Mouse (Mus musculus) kidney, postnatal 4 days (tissue): ENCODE measurements at regions not wholly inside any gene's neighbourhood (a gene's known extent, or its start where the extent isn't known, plus 50 kb on each side); places are given as distances from the start of the nearest gene placed in this dataset.

Source experiments
- DNase-seq, 2 experiments: peaks; one replicate each; pipeline ENCODE4 v3.0.0; 2021; ENCODE audit warnings: mixed read lengths in 2 of 2

DNA sequence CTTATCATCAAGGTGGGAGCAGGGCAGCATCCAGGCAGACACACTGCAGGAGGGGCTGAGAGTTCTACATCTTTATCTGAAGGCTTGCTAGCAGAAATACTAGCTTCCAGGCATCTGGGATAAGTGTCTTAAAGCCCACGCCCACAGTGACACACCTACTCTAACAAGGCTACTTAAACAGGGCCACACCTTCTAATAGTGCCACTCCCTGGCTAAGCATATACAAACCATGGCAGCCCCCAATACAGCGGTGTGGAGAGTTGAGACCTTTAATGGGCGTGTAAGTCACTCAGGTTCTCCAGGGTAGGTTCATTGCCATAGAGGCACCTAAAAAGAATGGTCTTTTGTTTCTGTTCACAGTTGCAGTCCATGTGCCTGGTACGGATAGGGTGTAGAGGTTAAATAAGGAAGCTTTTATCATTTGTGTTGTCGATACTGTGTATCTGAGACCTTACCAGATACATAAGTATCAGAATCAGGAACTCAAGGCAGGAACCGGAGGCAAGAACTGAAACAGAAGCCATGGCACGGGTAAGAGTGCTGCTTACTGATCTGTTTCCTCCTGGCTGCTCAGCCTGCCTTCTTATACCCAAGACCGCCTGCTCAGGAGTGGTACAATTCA lies 69.0 kb upstream of the Atrnl1 start:
- no peak for DNase-seq

DNA sequence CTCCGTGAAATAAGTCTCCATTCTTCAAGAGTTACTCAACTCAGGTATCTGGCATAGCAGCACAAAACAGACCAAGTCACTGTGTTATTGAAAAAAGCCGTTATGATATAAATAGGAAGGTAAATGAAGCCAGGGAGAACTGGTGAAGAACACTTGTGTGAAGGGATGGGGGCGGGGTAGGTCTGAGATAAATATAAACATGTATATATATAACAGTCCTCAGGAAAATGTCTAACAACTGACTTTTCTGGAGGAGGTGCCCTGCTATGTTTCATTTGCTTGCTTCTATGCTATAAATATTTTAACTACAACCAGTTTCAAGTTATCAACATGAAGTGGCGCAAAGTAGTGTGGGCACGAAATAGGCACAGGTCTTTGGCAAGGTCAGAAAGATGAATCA lies 68.3 kb upstream of the Atrnl1 start:
- no peak for DNase-seq

GRCm38 (mm10) chr19:57543681-57544214 lies 67.1 kb upstream of the Atrnl1 start:
- DNase-seq, result peak; percentile 46 to 60

DNA sequence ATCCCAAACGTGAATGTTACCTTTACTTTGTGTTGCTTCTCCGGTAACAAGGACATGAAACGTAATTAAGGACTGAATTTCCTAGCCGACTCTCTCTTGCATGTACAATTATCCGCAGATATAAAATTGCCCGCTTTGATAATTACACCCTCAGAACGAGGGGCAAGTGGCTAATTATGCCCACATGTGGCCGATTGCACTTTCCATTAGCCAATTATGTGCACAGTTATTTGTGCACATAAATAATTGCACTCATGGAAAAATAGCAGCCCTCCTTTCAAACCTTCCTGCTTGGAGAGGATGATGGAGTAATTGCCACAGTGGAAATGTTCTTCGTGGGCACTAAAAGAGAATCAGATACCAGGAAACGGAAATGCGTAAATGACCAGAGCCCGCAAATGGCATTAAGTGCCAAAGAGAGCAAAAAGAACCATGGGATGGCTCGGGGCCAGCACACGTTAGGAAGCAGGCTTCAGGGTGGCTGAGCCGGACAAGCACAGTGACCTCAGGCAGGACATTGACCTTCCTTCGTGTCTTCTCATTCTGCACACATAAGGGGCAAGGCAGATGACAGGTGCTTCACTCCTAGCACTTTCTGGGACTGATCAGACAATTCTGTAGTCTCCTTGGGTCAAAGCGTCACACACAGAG lies 66.5 kb upstream of the Atrnl1 start:
- DNase-seq, result no peak

GRCm38 (mm10) chr19:57545071-57545470 lies 65.8 kb upstream of the Atrnl1 start:
- no peak for DNase-seq

- DNase-seq, result no peak
Observed at GRCm38 (mm10) chr19:57546039-57546438, 64.8 kb upstream of the Atrnl1 start.

- no peak for DNase-seq
Observed at GRCm38 (mm10) chr19:57546519-57546918, 64.3 kb upstream of the Atrnl1 start.

- DNase-seq, result no peak
Observed at GRCm38 (mm10) chr19:57548093-57548492, 62.7 kb upstream of the Atrnl1 start.

DNA sequence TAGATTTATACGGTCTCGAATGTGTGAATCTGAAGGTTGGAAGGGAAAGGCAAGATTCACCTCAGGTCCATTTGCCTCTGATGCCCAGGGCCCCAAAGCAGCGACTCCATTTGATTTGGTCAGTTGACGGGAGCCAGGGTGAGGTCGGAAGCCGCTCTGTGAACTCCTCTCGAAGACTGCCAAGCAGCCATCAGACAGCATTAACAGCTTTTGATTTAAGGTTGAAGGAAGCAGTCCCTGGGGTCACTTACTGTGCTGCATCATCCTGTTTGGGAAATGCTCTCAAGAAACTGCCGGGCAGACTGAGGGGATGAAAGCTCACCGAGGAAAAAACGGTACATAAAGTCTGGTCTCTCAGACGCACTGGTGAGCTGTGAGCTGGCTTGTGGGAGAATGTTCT lies 62.2 kb upstream of the Atrnl1 start:
- DNase-seq, result peak; percentile 37 to 57

DNA sequence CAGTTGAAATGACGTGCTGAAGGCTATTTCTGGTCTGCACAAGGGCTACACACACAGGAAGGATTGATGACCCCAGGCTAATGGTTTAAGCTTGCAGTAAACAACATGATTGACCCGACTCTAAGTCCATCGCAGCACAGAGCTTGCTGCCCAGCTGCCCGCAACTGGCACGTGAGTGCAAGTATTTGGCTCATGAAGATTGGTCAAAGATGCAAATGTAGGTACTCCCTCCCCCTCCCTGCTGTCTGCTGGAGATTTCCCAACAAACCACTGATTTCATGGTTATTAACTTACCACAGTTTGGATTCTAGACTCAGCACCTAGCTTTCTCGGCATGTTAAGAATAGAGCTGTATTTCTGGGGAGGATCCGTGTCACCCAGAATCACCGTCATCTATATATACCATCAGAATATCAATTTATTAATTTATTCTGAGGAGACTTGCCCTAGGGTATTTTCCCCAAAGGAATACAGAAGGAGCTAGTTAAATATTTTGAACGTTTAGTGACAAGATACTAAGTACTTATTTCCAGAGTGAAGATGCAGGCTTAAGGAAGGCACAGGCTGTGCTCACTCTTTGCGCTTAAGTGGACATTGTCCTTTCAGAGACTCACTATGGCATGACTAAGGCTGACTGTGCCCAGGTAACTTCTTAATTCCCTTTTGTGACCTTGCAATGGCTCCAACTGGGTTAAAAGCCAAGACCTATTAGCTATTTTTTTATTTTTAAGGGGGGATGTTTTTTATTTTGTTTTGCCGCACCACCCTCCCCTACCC lies 57.7 kb upstream of the Atrnl1 start:
- peak in 1 of 2 experiments; percentile 36 for DNase-seq

DNA sequence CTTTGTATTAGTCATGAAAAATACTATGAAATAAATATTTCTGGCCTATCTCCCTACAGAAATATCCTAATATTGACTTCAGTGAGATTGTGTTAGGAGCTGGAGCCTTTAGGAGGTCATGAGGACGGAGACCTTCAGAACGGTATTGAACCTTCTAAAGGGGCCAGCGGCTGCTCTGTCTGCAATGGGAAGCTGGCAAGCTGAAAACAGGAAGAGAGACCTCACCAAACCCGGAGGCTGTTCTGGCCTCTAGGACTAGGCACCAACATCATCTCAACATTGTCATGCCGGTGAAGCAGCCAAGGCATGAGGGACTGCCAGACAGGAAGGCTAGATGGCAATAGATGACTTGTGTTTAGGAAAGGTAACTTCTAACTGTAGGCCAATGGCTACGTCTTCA lies 56.7 kb upstream of the Atrnl1 start:
- DNase-seq, result no peak

DNA sequence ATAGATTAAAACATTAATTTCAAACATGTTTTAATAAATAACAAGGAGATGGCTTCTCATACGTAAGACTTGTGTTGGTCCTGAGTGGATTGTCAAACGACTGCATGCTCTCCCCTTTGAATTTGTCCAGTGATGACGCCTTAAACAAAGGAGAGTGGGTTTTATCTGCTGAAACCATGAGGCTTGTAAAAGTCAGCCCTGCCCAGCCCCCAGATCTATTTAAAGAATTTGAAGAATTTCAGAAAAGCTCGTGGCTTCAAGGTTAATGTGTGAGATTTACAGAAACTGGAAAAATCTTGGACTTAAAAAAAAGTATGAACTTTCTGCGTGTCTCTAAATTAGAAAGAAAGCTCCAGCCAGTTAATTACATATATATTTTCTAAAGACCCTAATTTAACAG lies 55.5 kb upstream of the Atrnl1 start:
- no peak for DNase-seq

DNA sequence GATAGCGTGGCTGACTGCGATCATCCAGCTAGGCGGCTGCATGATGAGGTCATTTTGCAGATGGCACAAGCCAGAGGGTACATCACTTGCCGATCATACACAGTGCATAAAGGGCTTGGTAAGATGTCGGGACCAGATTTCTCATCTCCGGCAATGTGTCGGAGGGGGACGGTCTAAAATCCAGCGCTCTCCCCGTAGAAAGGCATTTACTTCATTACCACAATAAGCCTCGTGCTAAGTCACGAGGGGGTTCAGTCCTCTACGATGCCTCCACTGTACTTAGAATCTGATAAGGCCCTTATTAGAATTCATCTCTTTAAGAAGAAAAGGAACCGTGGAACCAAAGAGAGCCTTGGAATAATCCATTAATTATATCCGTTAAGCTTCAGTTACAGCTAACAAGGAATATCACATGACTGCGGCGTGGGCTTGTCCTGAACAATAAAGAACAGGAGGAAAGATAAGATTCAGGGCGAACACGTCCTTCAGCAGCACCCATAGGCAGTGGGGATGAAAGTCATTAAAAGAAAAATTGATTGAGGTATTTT lies 52.3 kb upstream of the Atrnl1 start:
- DNase-seq, result no peak

DNA sequence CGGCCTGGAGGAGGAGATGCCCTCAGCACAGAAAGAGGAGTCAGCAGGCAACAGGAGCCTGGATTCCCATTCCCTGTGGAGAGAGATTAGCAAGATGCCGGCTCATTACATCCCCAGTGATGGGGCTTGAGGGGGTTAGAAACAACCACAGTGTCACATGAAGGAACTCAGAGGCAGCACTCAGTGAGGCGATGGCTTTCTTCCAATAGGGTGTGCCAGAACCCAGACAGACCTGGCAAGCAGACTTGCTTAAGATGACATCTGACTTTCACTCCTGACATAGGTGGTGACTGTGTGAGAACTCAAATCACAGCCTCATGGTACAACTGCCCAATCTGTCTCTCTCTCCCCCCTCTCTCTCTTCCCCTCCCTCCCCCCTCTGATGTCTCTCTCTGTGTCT lies 50.1 kb upstream of the Atrnl1 start:
- DNase-seq, result no peak
